Mouse (Mus musculus): ENCODE measurements at regions not wholly inside any gene's neighbourhood (a gene's known extent, or its start where the extent isn't known, plus 50 kb on each side); places are given as distances from the start of the nearest gene placed in this dataset.

GRCm38 (mm10) chr5:77620402-77620801 is 212.6 kb upstream of the Igfbp7 start:
- DNase-seq (ENCODE audit: low spot score in 2 of 2): no peak

- DNase-seq (ENCODE audit: low spot score in 2 of 2): no peak
Measured at GRCm38 (mm10) chr5:77610496-77610895, 202.7 kb upstream of the Igfbp7 start.

GRCm38 (mm10) chr5:77594719-77595118 is 186.9 kb upstream of the Igfbp7 start:
- DNase-seq (ENCODE audit: low spot score in 2 of 2): no peak

- DNase-seq (ENCODE audit: low spot score in 2 of 2): no peak
Measured at GRCm38 (mm10) chr5:77589252-77589651, 181.4 kb upstream of the Igfbp7 start.

GRCm38 (mm10) chr5:77581702-77582101 is 173.9 kb upstream of the Igfbp7 start:
- no peak for DNase-seq (ENCODE audit: low spot score in 2 of 2)

- DNase-seq (ENCODE audit: low spot score in 2 of 2): no peak
Measured at GRCm38 (mm10) chr5:77581106-77581638, 173.3 kb upstream of the Igfbp7 start.

GRCm38 (mm10) chr5:77579826-77580745 is 172.2 kb upstream of the Igfbp7 start:
- no peak for DNase-seq (ENCODE audit: low spot score in 2 of 2)

- DNase-seq (ENCODE audit: low spot score in 2 of 2): no peak
Measured at GRCm38 (mm10) chr5:77576881-77577280, 169.0 kb upstream of the Igfbp7 start.

- DNase-seq (ENCODE audit: low spot score in 2 of 2): no peak
Measured at GRCm38 (mm10) chr5:77575780-77576179, 167.9 kb upstream of the Igfbp7 start.

- DNase-seq (ENCODE audit: low spot score in 2 of 2): no peak
Measured at GRCm38 (mm10) chr5:77570364-77570763, 162.5 kb upstream of the Igfbp7 start.

- no peak for DNase-seq (ENCODE audit: low spot score in 2 of 2)
Measured at GRCm38 (mm10) chr5:77568121-77568520, 160.3 kb upstream of the Igfbp7 start.

- DNase-seq (ENCODE audit: low spot score in 2 of 2): no peak
Measured at GRCm38 (mm10) chr5:77552580-77552979, 144.7 kb upstream of the Igfbp7 start.

GRCm38 (mm10) chr5:77552081-77552480 is 144.2 kb upstream of the Igfbp7 start:
- DNase-seq (ENCODE audit: low spot score in 2 of 2): no peak

GRCm38 (mm10) chr5:77546001-77546620 is 138.3 kb upstream of the Igfbp7 start:
- DNase-seq (ENCODE audit: low spot score in 2 of 2): no peak

- no peak for DNase-seq (ENCODE audit: low spot score in 2 of 2)
Measured at GRCm38 (mm10) chr5:77532261-77533015, 124.6 kb upstream of the Igfbp7 start.

- DNase-seq (ENCODE audit: low spot score in 2 of 2): peak; percentile 8 to 56
Measured at GRCm38 (mm10) chr5:77530376-77530775, 122.5 kb upstream of the Igfbp7 start.

- DNase-seq (ENCODE audit: low spot score in 2 of 2): no peak
Measured at GRCm38 (mm10) chr5:77517252-77517651, 109.4 kb upstream of the Igfbp7 start.

- DNase-seq (ENCODE audit: low spot score in 2 of 2): no peak
Measured at GRCm38 (mm10) chr5:77515448-77515847, 107.6 kb upstream of the Igfbp7 start.

GRCm38 (mm10) chr5:77502684-77503083 is 94.8 kb upstream of the Igfbp7 start:
- DNase-seq (ENCODE audit: low spot score in 2 of 2): no peak

- DNase-seq (ENCODE audit: low spot score in 2 of 2): no peak
Measured at GRCm38 (mm10) chr5:77499949-77500460, 92.2 kb upstream of the Igfbp7 start.

GRCm38 (mm10) chr5:77494601-77495000 is 86.8 kb upstream of the Igfbp7 start:
- DNase-seq (ENCODE audit: low spot score in 2 of 2): no peak

- DNase-seq (ENCODE audit: low spot score in 2 of 2): no peak
Measured at GRCm38 (mm10) chr5:77488969-77489368, 81.1 kb upstream of the Igfbp7 start.
